Mouse (Mus musculus): ENCODE data around the gene Tnip1. TPM values are rescaled to one million over a fixed set of nuclear protein-coding genes. Genes with fewer than 3 reads are reported as not detected.
A peak's percentile ranks its signal among the peaks of the same experiment; 100 is the strongest.

Tnip1 gene
- total and polyA plus RNA-seq, 3 experiments: 9.6 to 31.9 (median 17.3) TPM

GRCm38 (mm10) chr11:54984085-54984484 lies 21.4 kb upstream of the Tnip1 start:
- 0 out of 2 replicates have a peak, but pooled peaks cover 3% of the 10 kb centered on the region for H3K4me1 ChIP-seq (ENCODE audit: insufficient read depth, low read depth, low read length)
- no peaks in the 10 kb centered on the region for H3K36me3 ChIP-seq (replicated peaks)
- DNase-seq (ENCODE audit: low spot score): no peak
- no peak for ATAC-seq (ENCODE audit: extremely low read depth, insufficient number of reproducible peaks, low FRiP score, poor library complexity, severe bottlenecking)
- H3K9me3 ChIP-seq (replicated peaks): no peaks in the 10 kb centered on the region
- peaks cover 20% of the 10 kb centered on the region for H3K27me3 ChIP-seq (ENCODE audit: insufficient read depth, low read length)
- no peak for TF ChIP-seq TAL1 (conservative IDR thresholded peaks at IDR 0.05; ENCODE audit: low read depth, low read length)
- peak; percentile 63; the same call in 1 of the 2 replicates for TF ChIP-seq CTCF (IDR thresholded peaks at IDR 0.05; ENCODE audit: low read depth, low read length)
- TF ChIP-seq GATA2 (IDR thresholded peaks at IDR 0.05; ENCODE audit: borderline replicate concordance, low read depth, low read length): no peak
- H3K4me3 ChIP-seq (ENCODE audit: low read depth, low read length): no peak overlapping the region

DNA sequence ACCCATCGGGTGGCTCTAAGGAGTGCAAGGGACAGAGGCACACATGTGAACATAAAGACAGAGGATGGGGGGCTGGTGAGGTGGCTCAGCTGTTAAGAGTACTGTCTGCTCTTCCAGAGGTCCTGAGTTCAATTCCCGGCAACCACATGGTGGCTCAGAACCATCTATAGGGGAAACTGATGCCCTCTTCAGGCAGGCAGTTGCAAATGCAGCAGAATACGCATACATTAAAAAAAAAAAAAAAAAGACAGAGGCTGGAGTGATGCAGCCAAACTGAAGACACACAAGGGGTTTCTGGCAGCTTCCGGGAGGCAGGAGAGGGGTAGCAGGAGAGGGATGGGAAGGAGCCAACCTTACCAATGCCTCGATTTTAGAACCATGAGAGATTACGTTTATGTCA lies 19.8 kb upstream of the Tnip1 start:
- 0 out of 2 replicates have a peak, but pooled peaks cover 3% of the 10 kb centered on the region for H3K4me1 ChIP-seq (ENCODE audit: insufficient read depth, low read depth, low read length)
- TF ChIP-seq GATA1 (IDR thresholded peaks at IDR 0.05; ENCODE audit: borderline replicate concordance, low read length): no peak
- TF ChIP-seq CTCF (IDR thresholded peaks at IDR 0.05; ENCODE audit: low read depth, low read length): no peak
- H3K36me3 ChIP-seq (replicated peaks): no peaks in the 10 kb centered on the region
- no peak for ATAC-seq (ENCODE audit: extremely low read depth, insufficient number of reproducible peaks, low FRiP score, poor library complexity, severe bottlenecking)
- H3K4me3 ChIP-seq (ENCODE audit: low read depth, low read length): no peak overlapping the region
- H3K27me3 ChIP-seq (ENCODE audit: insufficient read depth, low read length): peaks cover 27% of the 10 kb centered on the region
- DNase-seq (ENCODE audit: low spot score): no peak
- no peaks in the 10 kb centered on the region for H3K9me3 ChIP-seq (replicated peaks)

DNA sequence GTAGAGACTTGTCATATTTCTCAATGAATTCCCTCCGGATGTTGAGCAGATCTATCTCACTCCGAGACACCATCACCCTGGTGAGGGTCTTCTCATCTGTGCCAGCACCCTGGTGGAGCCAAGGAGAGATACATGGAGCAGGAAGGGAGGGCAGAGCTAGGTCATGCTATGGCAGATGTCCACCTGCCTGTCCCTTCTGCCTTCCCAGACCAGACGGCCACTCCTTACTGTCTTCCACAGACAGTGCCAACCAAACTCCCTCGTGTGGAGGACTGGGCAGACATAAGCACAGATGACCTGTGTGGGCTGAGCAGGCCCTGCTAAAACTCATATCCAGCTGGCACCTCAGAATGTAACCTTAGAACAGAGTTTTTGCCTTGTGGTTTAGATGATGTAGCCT lies 18.9 kb upstream of the Tnip1 start:
- Histone ChIP-seq H3K36me3 (replicated peaks) (no peaks in the 10 kb centered on the region), H3K4me3 (ENCODE audit: low read depth, low read length) (no peak overlapping the region), H3K9me3 (replicated peaks) (no peaks in the 10 kb centered on the region), H3K27me3 (ENCODE audit: insufficient read depth, low read length) (peaks cover 23% of the 10 kb centered on the region), H3K4me1 (ENCODE audit: insufficient read depth, low read depth, low read length) (0 out of 2 replicates have a peak, but pooled peaks cover 3% of the 10 kb centered on the region)
- no peak for DNase-seq (ENCODE audit: low spot score)
- TF ChIP-seq POLR2AphosphoS5 (IDR thresholded peaks at IDR 0.05; ENCODE audit: insufficient replicate concordance, low read depth, low read length) (no peak), TAL1 (conservative IDR thresholded peaks at IDR 0.05; ENCODE audit: low read depth, low read length) (no peak), CTCF (IDR thresholded peaks at IDR 0.05; ENCODE audit: low read depth, low read length) (no peak), GATA2 (IDR thresholded peaks at IDR 0.05; ENCODE audit: borderline replicate concordance, low read depth, low read length) (no peak), GATA1 (IDR thresholded peaks at IDR 0.05; ENCODE audit: borderline replicate concordance, low read length) (no peak)
- ATAC-seq (ENCODE audit: extremely low read depth, insufficient number of reproducible peaks, low FRiP score, poor library complexity, severe bottlenecking): no peak

DNA sequence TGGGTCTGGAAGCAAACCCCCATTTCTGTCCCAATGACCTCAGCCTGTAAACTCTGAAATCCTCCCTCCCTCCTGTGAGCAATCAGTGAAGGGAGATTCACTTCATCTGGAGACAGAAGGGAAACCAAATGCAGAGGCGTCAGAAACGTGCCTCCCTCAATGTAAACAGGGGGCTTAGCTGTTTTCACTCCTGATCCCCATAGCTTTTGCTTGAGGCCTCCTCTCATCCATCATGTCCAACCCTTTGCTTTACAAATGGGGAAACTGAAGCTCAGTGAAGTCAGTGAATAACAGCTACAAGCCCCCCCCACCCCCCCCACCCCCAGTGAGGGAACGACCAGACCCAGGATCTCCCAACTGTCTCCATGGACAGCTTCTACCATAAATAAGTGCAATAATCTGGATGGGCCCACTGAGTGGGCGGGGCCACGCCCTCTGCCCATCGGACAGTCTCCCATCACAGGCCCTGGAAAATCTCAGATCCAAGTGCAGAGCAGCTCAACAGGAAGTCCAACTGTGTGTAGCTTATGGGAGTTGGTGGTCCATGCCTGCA lies 14.7 kb upstream of the Tnip1 start:
- Histone ChIP-seq H3K36me3 (replicated peaks) (no peaks in the 10 kb centered on the region), H3K9me3 (replicated peaks) (no peaks in the 10 kb centered on the region), H3K27me3 (ENCODE audit: insufficient read depth, low read length) (peaks cover 20% of the 10 kb centered on the region; the same call in 1 of the 2 replicates), H3K4me1 (ENCODE audit: insufficient read depth, low read depth, low read length) (peaks cover 10% of the 10 kb centered on the region), H3K4me3 (ENCODE audit: low read depth, low read length) (no peak overlapping the region)
- ATAC-seq (ENCODE audit: extremely low read depth, insufficient number of reproducible peaks, low FRiP score, poor library complexity, severe bottlenecking): no peak
- TF ChIP-seq CTCF (IDR thresholded peaks at IDR 0.05; ENCODE audit: low read depth, low read length) (no peak), GATA1 (IDR thresholded peaks at IDR 0.05; ENCODE audit: borderline replicate concordance, low read length) (no peak), TAL1 (conservative IDR thresholded peaks at IDR 0.05; ENCODE audit: low read depth, low read length) (no peak), POLR2AphosphoS5 (IDR thresholded peaks at IDR 0.05; ENCODE audit: insufficient replicate concordance, low read depth, low read length) (no peak), GATA2 (IDR thresholded peaks at IDR 0.05; ENCODE audit: borderline replicate concordance, low read depth, low read length) (no peak)
- DNase-seq (ENCODE audit: low spot score): no peak

GRCm38 (mm10) chr11:54976351-54976750 lies 13.6 kb upstream of the Tnip1 start:
- H3K27me3 ChIP-seq (ENCODE audit: insufficient read depth, low read length): peaks cover 15% of the 10 kb centered on the region; the same call in 1 of the 2 replicates
- no peak for ATAC-seq (ENCODE audit: extremely low read depth, insufficient number of reproducible peaks, low FRiP score, poor library complexity, severe bottlenecking)
- H3K4me1 ChIP-seq (ENCODE audit: insufficient read depth, low read depth, low read length): peaks cover 10% of the 10 kb centered on the region
- H3K9me3 ChIP-seq (replicated peaks): no peaks in the 10 kb centered on the region
- TF ChIP-seq GATA1 (IDR thresholded peaks at IDR 0.05; ENCODE audit: borderline replicate concordance, low read length) (no peak), POLR2AphosphoS5 (IDR thresholded peaks at IDR 0.05; ENCODE audit: insufficient replicate concordance, low read depth, low read length) (no peak), TAL1 (conservative IDR thresholded peaks at IDR 0.05; ENCODE audit: low read depth, low read length) (no peak), GATA2 (IDR thresholded peaks at IDR 0.05; ENCODE audit: borderline replicate concordance, low read depth, low read length) (no peak), CTCF (IDR thresholded peaks at IDR 0.05; ENCODE audit: low read depth, low read length) (no peak)
- H3K36me3 ChIP-seq (replicated peaks): no peaks in the 10 kb centered on the region
- DNase-seq (ENCODE audit: low spot score): no peak
- no peak overlapping the region for H3K4me3 ChIP-seq (ENCODE audit: low read depth, low read length)

GRCm38 (mm10) chr11:54975756-54976155 lies 13.0 kb upstream of the Tnip1 start:
- Histone ChIP-seq H3K4me1 (ENCODE audit: insufficient read depth, low read depth, low read length) (peaks cover 10% of the 10 kb centered on the region), H3K9me3 (replicated peaks) (no peaks in the 10 kb centered on the region), H3K4me3 (ENCODE audit: low read depth, low read length) (no peak overlapping the region), H3K36me3 (replicated peaks) (no peaks in the 10 kb centered on the region), H3K27me3 (ENCODE audit: insufficient read depth, low read length) (peaks cover 15% of the 10 kb centered on the region; the same call in 1 of the 2 replicates)
- DNase-seq (ENCODE audit: low spot score) (no peak), ATAC-seq (ENCODE audit: extremely low read depth, insufficient number of reproducible peaks, low FRiP score, poor library complexity, severe bottlenecking) (no peak)
- TF ChIP-seq POLR2AphosphoS5 (IDR thresholded peaks at IDR 0.05; ENCODE audit: insufficient replicate concordance, low read depth, low read length) (no peak), CTCF (IDR thresholded peaks at IDR 0.05; ENCODE audit: low read depth, low read length) (no peak), TAL1 (conservative IDR thresholded peaks at IDR 0.05; ENCODE audit: low read depth, low read length) (no peak), GATA1 (IDR thresholded peaks at IDR 0.05; ENCODE audit: borderline replicate concordance, low read length) (no peak), GATA2 (IDR thresholded peaks at IDR 0.05; ENCODE audit: borderline replicate concordance, low read depth, low read length) (no peak)

Data from G1E (cell line).